Mouse (Mus musculus) thymus, postnatal 0 days (tissue): ENCODE measurements around the gene Ago1. TPM values are rescaled to one million over a fixed set of nuclear protein-coding genes. Genes with fewer than 3 reads are reported as not detected.

ENCODE experiments used
- DNase-seq: peaks from one replicate; pipeline ENCODE4 v3.0.0-alpha.2; 2015; ENCODE audit warnings: low spot score
- polyA plus RNA-seq: library from polyadenylated mRNA; unstranded; fragments of >200 nt; fragmentation: Nextera tagmentation; extraction: Ambion mirVana; gene quantifications from 2 replicates; pipeline ENCODE4 v1.2.1, GENCODE M21; 2015

Ago1 gene
- polyA plus RNA-seq, 1 experiment from 2014 or later = 6.1 TPM

DNA sequence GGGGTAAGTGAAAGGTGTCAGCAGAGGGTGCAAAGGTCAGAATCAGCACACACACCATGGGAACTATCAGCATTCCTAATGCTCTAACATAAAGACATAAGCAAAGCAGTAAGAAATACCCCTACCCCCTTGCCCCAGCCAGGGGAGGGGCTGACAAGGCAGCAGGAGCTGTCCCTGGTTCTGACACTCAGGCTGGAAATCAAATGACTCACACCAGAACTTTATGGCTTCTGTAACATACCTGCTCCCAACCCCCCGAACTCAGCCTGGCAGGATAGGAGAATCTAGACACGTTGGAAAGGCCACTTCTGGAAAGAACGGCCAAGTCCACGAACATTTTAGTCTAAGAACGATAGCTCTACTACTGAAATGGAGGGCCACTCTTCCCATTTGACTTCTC, 4.6 kb upstream of the Ago1 start:
- DNase-seq = no peak

DNA sequence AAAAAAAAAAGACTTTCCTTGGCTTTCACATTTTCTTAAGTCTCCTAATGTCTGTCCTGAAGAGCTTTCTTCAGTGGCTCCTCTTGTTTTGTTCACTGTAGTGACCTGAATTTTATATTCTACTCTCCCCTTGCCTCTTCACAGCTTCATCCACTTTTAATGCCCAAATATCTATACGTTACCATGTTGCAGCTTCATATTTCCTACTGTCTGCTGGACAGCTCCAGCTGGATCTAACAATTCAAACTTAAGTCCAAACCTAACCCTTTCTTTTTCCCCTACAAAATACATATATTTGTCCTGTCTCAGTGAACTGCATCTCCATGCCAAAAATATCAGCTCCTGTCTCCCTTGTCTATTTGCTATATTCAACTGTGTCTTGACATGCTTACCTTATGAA, 951 bp upstream of the Ago1 start:
- DNase-seq = peak; percentile 4

DNA sequence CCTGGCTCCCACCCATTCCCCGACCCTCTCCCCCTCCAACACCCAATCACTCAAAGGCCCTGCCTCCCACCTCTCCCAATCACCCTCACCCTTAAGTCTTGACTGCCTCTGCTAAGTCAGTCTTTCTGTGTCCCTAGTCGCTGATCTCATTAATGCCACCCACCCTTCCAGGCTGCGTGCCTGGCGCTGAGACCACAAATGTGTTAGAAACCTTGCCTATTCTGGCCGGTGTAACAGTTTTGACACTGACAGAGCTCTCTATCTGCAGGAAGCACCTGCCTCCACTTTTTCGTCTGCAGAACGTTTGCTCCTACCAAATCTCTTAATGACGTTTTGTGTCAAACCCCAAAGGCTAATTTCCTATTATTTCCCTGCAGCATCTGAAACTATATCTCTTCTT, 542 bp upstream of the Ago1 start:
- DNase-seq = no peak

DNA sequence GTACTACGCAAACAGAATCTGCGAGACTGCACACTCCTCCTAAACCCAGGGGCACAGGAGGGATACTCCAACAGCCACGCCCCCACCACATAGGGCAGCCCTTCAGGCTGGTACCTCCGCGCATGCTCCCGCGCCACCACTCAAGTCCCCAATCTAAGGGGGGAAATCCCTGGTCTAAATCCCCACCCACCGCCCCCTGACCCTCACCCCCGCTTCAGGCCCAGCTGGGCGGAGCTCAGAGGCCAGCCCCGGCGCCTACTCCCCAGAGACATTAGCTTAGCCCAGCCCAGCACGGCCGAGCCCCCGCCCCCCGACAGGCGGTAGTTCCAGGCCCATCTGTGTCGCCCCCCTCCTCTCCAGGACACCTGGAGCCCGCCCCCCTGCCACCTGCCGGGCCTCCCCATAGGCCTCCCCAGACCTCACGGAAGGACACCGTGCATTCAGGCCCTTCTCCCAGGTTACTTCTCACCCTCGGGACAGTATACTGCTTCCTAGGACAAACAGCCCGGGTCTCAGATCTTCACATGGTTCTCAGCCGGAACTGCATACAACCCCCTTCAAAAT, 580 bp downstream of the Ago1 start:
- DNase-seq = peak; percentile 67

DNA sequence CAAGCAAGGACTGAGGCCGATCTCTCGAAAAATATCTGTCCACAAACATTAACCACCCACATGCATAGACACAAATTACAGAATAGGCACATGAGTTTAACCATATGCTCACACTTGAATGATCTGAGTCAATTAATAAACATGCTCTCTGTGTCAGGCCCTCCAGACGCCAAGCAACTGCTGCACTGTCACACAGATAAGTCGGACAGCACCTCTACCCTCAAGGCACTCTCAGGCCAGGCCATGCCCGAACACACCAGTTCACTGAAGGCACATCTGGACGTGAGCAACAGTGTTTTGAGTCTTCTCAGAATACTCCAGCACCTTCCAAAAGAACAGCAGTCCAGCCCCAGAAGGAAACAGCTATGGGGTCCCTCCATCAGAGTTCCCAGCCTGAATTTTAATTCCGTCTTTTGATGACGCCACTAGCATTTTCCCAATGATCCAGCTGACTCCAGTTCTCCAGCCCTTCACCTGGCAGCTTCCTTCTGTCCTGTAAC, 2.1 kb downstream of the Ago1 start:
- no peak for DNase-seq

DNA sequence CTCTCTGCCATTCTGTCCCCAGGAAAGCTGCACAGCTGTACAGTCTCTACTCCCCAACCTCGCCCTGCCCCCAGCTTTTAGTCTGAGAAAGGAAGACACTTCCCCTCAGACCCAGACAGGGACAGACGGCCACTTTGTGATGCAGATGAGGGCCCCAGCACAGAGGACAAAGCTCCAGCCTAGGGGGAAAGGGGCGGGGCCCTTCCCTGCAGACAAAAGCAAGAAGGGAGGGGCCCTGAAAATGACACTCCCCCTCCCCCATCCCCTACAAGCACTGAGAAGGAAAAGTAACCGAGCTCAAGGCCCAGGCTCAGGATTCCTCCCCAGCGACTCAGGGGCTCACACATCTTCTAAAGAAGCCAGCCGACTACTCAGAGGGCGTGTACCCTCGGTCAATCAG, 2.5 kb downstream of the Ago1 start:
- DNase-seq = peak; percentile 52

DNA sequence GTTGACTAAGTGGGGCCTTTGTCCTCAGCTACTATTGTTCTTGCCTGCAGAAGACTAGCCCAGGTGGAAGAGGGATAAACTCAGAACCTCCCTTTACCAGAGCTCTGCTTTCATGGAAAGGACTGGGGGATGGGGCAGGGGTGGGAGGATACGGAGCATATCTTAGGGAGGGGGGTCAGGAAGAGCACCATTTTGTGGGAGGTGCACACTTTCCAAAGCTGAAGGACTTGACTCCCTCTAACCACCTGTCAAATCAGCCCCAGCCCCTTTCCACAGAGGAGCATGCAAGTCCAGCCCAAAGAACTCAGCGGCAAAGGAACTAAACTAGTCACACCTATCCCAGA, 3.5 kb downstream of the Ago1 start:
- DNase-seq = no peak

DNA sequence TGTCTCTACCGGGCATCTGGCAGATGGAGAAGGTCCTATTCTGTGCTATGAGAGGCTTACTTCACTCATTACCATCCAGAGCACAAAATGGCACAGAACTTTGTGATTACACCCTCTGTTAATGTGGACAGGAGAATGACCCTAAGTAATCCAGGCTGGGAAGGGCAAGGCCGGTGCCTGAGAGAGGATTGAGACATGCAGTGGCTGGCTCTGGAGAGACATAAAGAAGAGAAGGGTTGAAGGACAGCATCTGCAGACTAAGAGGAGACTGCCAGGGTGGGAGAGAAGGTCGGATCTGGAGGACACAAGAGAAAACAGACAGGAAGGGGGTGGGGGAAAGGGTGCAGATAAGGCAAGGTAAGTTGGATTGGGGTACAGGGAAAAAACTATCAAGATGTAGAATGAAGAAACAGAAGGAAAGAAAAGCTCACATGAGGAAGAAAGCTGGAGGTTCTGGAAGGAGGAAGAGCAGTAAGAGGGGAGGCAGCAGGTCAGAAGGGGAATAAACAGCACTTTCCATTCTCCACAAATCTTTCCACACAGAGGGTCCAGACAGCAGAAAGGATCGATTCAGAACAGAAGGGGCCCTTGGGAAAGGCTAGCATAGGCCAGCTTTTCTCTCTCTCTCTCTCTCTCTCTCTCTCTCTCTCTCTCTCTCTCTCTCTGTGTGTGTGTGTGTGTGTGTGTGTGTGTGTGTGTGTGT, 4.0 kb downstream of the Ago1 start:
- DNase-seq = no peak

DNA sequence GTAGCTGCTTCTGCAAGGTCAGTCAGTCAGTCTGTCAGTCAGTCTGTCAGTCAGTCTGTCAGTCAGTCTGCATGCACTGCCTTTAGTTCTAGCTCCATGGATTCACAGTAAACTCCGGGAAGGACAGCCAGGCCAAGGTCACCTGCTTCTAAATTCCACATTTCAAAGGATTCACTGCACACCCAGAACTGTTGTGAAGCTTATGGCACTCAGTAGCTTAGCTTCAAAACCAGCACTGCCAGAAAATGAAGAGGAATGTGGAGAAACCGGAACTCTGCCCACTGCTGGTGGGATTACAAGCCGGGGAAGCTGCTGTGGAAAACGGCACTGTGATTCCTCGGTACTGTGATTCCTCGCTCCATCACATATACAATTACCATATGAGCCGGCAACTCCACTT, 12.9 kb downstream of the Ago1 start:
- no peak for DNase-seq

DNA sequence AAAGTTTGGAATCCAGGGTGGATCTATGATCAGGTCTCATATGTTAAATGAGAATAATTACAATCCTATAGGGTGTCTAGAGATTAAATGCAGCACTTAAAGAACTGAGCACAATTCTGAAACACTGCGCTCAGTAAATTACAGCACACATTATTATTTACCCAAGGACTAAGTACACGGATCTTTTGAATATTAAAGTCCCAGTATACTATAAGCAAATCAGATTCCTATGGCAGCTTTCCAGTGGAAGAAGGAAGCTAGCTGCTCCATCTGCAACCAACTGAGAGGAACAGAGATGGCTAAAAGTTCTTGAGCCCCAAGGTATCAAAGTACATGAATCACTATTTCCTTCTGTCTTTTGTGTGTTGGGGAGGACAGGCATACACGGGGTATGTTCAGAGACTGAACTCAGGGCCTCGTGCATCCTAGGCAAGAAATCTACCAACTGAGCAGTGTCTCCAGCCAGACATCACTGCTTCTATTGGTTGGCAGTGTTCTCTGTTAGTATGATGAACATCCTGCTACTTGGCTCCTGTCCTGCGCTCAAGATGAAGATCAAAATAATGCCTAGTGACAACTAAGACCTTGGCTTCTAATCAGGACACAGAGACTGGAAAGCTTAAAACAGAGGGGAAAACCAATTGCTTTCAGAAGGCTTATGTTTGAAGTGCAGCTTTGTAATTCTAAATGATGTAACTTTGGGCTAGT, 13.7 kb downstream of the Ago1 start:
- DNase-seq = no peak

DNA sequence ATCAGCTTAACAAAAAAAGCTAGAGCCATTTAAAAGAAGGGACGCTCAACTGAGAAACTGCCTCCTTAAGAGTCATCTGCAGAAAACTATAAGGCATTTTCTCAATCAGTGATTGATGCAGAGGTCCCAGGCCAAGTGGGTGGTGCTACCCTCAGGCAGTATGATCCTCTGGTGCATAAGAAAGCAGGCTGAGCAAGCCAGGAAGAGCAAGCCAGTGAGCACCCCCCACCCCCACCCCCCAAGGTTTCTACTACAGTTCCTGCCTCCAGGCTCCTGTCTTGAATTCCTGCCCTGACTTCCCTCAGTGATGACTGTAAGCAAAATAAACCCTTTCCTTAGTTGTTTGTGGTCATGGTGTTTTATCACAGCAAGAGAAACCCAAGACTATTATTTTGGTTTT, 18.1 kb downstream of the Ago1 start:
- no peak for DNase-seq

DNA sequence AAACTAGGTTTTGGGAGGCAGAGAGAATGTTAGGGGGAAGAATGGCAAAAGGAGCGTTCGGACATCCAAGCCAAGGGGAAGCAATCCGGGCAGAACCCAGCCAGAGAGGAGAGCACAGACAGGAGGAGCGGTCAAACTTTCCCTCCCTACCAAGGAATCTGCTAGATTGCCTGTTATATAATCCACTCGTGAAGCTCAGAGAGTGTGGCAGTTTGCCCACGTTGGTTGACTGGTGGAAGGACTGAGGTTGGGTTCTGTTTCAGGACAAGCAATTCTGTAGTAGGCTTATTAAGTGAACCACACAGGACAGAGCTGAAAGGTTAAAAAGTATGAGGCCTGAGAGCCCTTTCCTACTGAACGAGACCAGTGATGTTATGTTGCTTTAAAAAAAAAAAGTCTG, 21.3 kb downstream of the Ago1 start:
- no peak for DNase-seq

DNA sequence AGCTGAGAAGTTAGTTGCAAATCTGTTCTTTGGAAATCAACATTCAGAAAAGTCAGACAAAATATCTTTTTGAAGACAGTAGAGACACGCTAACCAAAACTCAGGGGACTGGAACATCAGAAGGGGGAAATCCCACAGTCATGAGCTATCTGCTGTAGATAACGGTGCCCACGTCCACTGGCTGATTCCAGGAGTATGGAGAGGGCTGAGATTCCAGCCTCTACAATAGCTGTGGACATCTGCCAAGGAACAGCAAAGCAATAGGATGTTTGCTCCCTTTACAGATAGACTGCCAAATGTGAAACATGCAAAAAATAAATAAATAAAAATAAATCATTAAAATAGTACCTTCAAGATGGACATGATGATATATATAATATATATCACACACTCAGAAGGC, 23.9 kb downstream of the Ago1 start:
- DNase-seq = no peak

DNA sequence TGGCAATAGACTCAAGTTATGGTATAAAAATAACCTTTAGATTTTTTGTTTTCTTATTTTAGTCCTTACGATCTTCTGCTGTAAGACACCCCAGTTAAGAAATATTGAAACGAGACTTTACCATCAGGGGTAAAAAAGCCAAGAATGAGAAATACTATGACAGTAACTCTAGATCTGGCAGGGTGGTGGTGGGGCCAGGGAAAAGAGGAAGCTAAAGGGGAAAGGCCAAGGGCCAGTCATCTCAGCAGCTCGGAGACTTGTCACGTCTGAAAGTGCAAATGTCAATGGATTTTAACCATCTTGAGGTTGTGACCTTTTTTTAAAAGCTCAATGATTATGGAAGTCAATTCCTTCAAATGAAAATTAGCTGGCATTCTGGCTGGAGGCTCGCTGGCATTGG, 30.1 kb downstream of the Ago1 start:
- DNase-seq = no peak

DNA sequence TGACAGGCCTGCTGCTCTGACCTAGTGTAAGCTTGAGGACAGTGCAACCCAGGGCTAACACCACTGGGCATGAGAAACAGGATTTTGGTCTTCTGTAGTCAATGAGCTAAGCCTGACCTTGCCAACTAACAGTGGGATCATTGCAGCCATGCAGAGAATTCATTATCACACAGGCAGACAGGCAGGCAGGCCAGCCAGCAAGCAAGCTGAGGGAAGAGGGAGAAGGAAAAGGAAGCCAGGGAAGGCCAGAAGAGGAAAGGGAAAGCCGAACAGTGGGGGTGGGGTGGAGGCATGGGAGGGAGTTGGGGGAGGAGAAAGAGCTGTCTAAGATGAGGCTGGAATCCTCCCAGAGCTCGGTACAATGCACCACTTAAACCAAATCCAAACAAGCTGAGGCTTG, 32.1 kb downstream of the Ago1 start:
- no peak for DNase-seq

DNA sequence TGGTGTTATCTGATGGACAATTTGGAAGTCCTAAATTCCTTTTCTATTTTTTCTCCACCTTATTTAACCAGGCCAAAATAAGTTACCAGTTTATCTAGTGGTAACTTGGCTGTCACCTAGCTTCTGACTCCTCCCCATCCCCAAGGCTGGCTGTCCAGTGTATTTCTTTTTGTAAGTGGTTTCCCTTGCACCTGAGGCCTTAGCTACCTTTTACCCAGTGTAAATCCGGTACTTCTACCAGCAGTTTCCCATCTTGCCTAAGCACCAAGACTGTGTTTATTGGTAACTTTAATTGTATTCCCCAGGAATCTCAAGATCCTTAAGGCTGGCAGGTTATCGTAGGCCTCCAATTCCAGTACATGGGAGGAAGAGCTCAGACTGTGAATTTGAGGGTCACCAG, 34.3 kb downstream of the Ago1 start:
- no peak for DNase-seq

DNA sequence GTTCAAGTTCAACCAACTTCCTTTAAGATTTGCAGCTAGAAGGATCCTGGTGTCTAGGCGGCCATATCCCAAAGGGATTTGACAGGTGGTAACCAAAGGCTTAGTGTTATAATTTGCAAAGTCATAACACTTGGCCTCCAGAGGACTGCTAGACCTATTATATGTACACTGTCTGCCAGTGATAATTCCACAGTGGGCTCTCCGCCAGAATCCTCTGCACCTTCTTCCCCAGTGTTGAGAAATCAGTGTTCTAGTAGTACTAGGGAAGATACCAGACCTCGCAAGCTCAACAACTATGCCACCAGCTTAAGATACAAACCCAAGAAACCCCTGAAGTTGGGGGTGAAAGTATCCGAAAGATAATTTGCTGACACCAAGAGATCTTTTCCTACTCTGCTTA, 35.2 kb downstream of the Ago1 start:
- DNase-seq = no peak

DNA sequence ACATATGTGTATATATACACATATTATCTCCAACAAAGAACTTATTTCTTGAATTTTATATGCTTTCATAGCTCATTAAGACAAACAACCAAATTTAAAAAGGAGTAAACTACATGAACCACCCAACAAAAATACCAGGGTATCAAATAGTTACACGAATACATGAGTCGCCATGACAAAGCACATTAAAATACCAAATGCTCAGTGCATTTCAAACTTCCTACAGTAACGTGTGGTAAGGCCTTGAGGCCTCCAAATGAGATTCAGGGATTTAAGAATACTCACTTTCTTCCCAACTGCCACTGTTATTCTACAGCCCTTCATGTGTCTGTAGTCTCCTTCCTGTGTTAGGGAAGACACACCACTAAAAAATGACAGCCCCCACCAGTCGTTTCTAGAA, 36.6 kb downstream of the Ago1 start:
- DNase-seq = no peak

DNA sequence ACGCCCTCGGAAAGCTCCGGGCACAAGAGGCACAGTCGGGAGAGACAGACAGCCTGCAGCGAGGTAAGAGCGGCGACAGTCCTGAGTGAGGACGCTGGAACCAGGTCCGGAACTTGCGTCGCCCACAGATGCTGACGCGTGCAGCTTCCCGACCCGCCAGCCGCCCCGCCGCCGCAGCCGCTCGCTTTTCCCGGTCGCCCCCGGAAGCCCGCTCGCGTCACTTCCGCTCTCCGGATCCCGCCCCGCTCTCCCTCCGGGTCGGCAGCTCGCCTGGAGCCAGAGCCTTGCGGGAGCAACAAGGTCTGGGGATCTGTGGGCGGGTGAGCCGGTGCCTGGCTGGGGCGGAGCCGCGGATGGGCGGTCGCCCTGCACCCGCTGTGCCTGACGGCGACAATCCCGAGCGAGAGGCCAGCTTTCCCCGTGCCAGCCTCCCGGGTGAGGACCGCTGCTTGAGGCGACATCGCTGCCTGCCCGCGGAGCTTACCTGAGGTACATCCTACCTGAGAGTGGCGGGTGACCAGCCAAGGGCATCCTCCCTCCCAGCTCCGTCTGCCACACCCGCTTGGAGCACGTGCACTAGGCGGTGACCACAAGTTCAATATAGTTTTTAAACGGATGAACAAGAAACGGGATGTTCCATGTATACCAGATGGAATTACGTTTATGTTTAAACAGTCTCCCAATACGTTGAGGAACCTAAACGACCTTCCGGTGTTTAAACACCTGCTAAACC, 38.9 kb downstream of the Ago1 start, which contains the start of gene Ago3:
Gene Ago3 (minus strand): TSS at position 210 of the 733 bp plus-strand sequence.
- DNase-seq = peak; percentile 88

DNA sequence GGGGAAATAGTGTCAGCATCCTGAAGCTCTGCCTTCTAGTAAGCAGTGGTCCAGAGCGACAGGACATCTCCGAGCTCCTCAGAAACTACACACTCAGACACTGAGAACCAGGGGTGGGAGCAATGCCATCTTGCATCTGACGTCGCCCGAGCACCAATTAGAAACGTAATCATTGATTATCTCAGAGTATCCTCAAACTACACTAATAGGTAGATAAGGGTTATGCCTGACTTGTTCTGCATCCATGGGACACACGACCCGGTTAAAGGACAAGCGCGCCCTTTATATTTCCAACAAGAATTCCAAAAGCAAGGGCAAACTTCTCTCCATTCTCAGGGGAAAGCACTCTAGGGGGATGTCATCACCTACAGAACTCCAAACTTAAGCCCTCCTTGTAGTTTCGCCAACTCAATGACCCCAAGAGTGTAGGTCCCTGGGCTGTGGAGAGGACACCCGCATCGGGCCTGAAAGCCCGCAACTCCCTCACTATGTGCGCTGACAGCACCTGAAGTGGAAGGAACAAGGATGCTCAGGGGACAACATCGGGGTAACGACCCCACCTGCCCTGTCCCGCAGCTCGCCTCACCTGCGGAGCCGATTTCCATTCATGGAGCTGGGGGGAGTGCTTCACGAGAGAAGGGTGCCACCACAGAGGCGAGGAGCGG, 39.6 kb downstream of the Ago1 start:
- DNase-seq = no peak

DNA sequence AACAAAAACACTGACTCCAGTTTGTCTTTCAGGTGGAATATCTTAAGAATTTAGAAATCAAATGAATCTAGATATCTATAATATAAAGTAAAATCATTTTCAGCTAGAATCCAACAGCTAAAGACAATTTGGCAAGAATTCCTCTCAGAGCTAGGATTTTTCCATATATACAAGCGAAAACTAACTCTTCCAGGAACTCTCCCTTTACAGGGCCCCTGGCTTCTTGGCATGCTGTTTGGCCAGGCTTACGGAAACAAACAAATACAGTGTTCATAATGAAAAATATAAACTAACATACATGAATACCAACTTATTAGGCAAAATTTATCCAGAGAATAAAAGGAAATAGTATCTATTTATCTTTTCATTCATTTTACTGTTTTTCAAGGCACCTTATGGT, 44.5 kb downstream of the Ago1 start:
- DNase-seq = no peak

DNA sequence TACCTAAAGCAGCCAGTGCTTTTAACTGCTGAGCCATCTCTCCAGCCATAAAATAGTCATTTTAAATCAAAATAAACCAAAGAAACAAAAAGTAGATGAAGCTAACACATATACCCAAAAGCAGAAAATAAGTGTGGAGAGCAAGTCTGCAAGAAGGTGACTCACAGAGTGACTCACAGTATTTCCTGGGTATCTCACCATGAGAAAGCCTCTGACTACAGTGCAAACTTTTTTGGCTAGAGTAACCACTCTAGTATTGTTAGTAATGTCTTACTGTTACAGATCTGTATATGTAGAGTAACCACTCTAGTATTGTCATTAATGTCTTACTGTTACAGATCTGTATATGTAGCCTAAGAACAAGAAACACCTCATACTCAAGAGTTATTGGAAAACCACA, 52.7 kb downstream of the Ago1 start:
- DNase-seq = no peak
